Mouse (Mus musculus): ENCODE results near the gene Ormdl2. TPM values are rescaled to one million over a fixed set of nuclear protein-coding genes. Genes with fewer than 3 reads are reported as not detected.

Ormdl2 gene
- total RNA-seq, 2 experiments from 2014 or later = 11.7 to 12.0 TPM

DNA sequence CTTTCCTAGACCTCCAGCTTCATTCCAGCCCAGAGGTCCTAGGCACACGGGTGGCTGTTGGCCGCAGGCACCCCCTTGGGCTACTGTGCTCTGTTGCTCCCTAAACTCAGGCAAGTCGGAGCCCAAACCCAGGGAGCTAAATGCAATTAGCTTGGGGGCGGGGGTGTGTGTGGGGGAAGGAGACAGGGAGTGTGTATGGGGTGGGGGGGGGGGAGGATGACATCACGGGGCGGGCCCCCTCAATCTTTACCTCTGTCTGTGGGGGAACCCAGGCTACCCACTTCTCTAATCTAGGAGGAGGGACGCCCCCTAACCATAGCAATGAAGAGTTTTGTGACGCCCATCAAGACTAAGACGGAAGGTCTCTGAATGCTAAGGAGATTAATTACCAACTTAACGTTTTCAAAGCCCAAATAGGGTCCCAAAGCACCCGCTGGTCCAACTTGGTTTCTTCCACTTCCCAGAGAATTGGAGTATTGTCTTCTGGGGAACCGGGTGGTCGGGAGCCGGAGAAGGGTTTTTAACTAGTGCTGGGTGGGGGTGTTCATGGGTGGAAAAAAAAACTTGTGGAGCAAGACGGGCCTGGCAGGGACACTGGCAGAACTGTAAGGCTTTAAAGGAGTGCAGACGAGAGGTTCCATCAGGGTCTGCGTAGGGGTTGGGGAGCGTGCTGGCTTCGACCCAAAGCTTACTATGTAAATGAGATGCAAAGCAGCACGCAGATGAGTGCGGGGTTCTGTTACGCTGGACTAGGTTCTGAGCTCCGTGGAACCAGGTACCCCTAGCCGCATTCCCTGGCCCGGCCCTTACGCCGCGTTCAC lies 17.0 kb downstream of the Ormdl2 start, which contains the start of gene Tmem198b:
Gene Tmem198b (minus strand): TSS at position 100 of the 821 bp plus-strand sequence.
- peak; percentile 55 to 81 for DNase-seq (ENCODE audit: low spot score in 2 of 2)

DNA sequence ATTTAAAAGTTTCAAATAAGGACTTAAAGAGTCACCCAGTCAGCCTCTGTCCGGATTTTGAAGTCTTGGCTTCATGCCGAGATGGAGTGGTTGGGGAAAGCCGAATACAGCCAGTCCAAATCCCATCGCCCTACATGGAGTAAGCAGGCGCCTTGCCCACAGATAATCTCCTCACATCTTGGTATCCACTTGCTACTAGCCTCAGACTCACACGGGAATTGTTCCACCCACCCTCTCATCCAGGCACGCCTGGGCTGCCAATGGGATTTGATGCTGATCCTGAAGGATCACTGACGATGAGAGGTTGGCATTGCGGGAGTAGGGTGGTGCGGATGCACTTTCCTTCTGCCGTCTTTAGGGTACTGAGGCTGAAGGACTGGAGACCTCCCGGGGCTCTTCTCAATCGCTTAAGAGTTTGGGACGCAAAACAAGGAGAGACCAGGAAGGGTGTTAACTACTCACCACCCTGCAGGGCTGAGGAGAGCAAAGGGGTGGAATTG lies 17.6 kb downstream of the Ormdl2 start, which contains the start of gene Dnajc14:
Gene Dnajc14 (plus strand): TSS at position 292 of the 500 bp plus-strand sequence.
- DNase-seq (ENCODE audit: low spot score in 2 of 2) = peak in 1 of 2 experiments; percentile 59

DNA sequence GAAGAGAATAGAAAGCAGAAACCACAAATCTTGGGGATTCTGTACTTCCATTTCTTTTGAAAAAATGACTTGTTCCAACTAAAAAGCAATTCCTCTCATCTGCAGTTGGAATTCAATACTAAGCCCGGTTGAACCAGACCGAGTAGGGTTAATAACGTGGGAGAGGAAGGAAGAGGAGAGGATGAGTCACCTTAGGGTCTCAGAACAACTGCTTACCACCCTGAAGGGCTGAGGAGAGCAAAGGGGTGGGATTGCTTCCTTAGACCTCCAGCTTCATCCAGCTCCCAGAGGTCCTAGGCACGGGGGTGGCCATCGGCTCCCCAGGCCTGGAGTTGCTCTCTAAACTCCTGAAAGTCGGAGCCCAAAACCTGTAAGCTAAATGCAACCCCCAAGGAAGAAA lies 18.1 kb downstream of the Ormdl2 start:
- DNase-seq (ENCODE audit: low spot score in 2 of 2) = no peak

DNA sequence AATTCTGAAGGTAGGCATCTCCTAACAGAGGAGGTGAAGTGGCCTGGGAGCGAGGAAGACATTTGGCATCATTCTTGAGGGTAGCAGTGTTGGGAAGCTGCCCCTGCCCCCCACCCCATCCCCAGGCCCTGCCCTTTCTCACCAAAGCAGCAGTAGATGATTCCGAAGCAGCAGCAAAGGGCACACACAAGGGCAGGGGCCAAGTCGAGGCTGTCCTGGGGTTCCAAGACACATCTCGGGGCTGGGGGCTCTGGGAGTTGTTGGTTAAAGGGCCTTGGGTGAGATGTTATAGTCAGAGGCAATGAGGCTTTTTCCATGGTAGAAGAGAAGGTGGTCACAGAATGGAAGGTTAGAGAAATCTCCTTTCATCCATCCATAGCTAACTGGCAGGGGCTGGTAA lies 18.5 kb downstream of the Ormdl2 start:
- no peak for DNase-seq (ENCODE audit: low spot score in 2 of 2)

DNA sequence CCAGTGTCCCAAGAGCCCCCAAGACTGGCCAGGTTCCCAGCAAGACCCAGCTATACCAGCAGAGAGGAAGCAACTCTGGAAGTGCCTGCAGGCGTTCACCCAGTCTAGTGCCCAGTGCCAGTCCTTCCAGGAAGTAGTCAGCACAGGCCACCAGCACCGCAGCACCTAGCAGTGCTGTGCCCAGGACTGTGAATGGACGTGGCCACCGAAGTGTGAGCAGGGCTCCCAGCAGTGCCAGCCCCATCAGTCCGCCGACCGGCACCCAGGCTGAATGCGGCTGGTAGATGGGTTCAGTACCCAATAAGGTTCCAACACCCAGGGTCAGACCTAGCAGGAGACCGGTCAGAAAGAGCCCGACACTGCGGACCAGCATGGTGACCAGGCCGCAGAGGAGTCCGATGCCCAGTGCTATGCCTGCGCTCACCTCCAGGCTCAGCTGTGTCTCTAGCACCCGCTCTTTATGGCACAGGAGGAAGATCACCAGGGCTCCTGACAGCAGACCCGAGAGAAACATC lies 19.4 kb downstream of the Ormdl2 start:
- no peak for DNase-seq (ENCODE audit: low spot score in 2 of 2)

DNA sequence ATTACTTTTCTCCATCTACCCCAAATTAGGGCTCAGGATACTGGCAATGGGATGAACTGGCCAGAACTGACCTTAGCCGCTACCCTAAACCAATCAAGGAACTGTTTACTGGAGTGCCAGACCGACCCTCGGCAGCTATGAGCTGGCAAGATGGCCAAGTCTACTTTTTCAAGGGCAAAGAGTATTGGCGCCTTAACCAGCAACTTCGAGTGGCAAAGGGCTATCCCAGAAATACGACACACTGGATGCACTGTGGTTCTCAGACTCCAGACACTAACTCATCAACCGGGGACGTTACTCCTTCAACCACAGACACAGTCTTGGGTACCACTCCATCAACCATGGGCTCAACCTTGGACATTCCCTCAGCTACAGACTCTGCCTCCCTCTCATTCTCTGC lies 22.8 kb downstream of the Ormdl2 start:
- no peak for DNase-seq (ENCODE audit: low spot score in 2 of 2)

DNA sequence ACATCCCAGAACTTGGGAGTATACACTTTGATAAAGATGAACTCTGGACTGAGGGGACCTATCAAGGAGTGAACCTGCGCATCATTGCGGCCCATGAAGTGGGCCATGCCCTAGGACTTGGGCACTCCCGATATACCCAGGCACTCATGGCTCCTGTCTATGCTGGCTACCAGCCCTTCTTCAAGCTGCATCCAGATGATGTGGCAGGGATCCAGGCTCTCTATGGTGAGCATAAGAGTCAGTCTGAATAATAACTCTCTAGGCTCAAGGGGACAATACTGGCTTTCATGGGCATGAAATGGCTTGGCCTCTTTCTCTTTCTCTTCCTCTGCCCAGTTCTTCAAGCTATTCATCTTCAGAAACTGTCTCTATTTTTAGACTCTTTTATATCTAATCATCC lies 25.9 kb downstream of the Ormdl2 start:
- no peak for DNase-seq (ENCODE audit: low spot score in 2 of 2)

DNA sequence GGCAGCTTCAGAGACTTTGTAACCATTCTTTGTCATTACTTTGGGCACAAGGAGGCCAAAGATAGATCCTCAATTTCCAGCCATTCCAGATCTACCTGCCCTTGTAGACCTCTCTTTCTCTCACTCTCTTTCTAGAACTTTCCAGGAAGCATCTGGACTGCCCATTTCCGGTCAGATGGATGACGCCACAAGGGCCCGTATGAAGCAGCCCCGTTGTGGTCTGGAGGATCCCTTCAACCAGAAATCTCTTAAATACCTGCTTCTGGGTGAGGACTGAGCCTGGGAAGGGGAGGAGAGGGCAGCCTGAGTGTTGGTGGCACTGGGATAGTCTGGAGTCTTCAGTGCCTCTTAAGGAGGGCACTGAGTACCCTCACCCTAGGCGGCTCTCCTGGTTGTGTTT lies 27.1 kb downstream of the Ormdl2 start:
- no peak for DNase-seq (ENCODE audit: low spot score in 2 of 2)

DNA sequence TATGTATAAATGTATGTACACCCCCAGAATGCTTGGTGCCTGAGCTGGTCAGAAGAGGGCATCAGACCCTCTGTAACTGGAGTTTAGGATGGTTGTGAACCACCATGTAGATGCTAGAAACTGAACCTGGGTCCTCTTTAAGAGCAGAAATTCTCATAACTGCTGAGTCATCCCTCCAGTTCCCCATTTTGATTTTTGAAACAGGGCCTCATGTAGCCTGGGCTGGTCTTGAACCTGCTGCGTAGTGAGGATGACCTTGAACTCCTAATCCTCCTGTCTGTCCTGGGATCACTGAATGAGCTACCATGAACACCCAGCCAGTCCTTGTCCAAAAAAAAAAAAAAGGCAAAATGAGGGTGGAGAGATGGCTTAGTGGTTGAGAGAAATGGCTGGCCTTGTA lies 28.2 kb downstream of the Ormdl2 start:
- DNase-seq (ENCODE audit: low spot score in 2 of 2) = no peak

DNA sequence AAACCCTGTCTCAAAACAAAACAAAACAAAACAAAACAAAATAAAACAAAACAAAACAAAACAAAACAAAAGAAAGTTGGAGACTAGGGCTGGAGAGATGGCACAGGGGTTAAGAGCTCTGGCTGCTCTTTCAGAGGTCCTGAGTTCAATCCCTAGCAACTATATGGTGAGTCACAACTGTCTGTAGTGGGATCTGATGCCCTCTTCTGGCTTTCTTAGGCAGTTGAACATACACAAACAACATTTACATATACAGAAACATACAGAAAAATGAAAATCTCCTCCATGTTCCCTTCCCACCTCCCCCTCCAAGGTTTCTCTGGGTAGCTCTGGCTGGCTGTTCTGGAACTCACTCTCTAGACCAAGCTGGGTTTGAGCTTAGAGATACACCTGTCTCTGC lies 29.4 kb downstream of the Ormdl2 start:
- DNase-seq (ENCODE audit: low spot score in 2 of 2) = no peak

DNA sequence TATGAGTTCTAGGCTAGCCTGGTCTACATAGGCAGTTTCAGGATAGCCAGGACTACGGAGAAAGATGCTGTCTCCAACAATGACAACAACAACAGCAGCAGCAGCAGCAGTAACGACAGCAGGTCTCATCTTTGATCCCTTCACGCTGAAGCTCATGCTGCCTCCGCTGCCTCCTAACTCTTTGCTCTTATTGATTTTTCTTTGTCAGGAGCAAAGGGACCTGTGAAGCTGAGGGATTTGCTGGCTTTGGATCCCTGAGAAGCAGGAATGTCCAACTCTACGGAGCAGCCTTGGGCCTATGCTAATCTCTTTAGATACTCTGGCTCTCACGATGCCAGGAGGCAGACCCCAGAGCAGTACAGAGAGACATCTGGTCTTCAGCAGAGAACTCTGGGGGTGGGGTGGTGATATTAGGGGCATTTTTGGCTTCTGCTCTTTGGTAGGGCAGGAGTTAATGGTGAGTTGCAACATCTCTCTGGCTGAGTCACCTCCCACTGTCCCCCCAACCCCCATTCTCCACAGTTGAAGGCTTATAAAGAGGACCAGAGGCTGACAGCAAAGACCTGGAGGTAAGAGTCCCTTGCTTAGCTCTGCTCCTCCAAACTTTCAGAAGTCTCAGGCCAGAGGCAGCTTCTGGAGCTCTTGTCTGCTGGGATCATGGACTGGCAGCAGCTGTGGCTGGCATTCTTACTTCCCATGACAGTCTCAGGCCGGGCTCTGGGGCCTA lies 30.9 kb downstream of the Ormdl2 start, which contains the start of gene Mmp19:
Gene Mmp19 (plus strand): TSS at position 513 of the 727 bp plus-strand sequence.
- DNase-seq (ENCODE audit: low spot score in 2 of 2) = no peak

DNA sequence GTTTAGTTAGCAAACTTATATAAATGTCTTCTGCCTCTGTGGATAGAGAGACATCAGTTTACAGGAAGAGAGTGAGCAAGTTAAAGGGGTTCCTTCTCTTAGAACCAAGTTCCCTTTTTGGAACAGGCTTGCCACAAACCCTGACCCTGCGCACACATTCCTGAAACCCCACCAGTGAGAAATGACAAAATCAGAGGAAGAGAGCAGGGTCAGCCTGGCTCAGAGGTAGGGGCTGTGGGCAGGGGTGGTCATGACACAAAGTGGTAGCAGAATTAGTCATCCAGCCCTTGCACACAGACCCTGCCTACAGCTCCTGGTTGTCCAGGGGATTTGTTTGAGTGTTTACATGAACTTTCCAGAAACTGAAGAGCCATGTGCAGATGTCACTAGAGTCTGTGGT lies 41.2 kb downstream of the Ormdl2 start:
- DNase-seq (ENCODE audit: low spot score in 2 of 2) = no peak

DNA sequence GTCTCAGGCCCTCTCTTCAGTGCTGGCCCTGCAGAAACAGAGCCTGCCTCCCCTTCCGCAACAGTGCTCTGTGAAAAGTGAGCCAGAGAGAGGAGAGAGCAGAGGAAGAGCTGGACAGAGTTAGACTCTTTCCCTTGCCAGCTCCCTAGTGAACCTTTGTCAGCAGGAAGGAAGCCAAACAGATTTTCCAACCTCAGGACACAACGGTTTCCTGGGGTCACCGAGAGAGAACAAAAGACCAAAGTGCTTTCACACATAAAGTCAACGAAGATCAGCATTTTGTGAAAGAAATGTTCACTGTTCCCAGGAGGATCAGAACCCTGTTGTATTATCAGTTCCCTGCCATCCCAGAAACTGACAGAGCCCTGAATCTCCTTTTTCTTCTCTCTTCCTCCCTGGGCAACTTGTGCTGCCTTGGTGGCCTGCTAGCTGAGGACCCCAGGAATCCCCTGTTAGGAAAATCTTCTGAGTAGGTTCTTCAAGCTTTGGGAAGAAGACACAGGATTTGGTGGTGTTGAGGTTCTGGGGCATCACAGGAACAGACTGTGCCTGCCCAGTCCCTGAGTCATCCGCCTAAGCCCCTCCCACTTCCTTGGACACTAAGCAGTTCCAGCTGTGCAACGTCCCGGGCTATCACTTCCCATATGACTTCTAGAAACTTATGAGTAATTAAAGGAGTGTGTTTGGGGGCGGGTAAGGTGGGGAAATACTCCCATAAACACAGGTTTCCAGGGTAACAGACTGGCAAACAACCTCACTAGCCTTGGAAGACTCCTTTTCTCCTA lies 42.2 kb downstream of the Ormdl2 start:
- peak; percentile 46 to 83 for DNase-seq (ENCODE audit: low spot score in 2 of 2)

DNA sequence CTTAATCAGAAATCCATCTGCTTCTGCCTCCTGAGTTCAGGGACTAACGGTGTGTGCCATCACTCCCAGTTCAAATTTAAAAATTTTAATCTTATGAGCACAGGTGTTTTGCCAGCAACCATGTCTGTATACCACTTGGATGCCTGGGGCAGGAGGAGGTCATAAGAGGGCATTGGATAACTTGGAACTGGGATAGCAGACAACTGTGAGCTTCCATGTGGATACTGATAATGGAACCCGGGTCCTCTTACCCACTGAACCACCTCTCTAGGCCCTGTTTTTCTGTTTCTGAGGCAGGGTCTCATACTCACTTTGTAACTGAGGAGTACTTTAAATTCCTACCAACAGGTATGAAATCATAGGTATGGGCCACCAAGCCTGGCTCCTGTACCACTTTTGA lies 43.0 kb downstream of the Ormdl2 start:
- no peak for DNase-seq (ENCODE audit: low spot score in 2 of 2)

DNA sequence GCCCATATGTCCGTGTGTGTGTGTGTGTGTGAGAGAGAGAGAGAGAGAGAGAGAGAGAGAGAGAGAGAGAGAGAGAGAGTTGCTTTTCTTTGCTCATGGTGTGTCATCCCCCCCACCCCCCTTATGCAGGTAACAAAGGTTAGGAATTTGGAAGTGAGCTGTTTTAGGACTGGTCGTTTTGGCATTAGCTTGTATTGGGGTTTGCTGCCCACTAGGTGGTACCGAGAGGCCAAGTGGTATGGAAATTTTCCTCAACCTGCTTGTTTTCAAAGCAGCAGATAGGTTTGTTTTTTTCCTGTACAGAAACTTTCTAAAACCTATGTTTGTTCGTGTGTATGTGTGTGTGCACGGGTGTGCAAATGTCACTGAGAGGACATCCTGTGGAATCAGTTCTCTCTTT lies 47.8 kb downstream of the Ormdl2 start:
- DNase-seq (ENCODE audit: low spot score in 2 of 2) = no peak

DNA sequence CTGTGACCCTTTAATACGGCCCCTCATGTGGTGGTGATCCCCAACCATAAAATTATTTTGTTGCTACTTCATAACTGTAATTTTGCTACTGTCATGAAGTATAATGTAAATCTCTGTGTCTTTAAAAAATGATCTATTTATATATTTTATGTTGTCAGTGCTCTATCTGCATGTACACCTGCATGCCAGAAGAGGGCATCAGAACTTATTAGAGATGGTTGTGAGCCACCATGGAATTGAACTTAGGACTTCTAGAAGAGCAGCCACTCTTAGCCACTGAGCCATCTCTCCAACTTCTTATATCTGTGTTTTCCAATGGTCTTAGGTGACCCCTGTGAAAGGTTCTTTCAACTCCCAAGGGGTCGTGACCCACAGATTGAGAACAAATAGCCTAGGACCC lies 48.5 kb downstream of the Ormdl2 start:
- DNase-seq (ENCODE audit: low spot score in 2 of 2) = no peak

Other genes with a start within 250 kb of the Ormdl2 start
- 10 to 100 TPM; 18.0 to 19.0 TPM for gene Erbb3, start 232.0 kb downstream of the Ormdl2 start, total RNA-seq (2021)
- 100 to 1,000 TPM; 757 to 856 TPM for gene Rps26, start 194.9 kb downstream of the Ormdl2 start, total RNA-seq (2021)
- 1 to 10 TPM in 1 of 2 experiments, under 1 TPM in 1; 0.93 to 1.4 TPM for gene Ikzf4, start 175.7 kb downstream of the Ormdl2 start, total RNA-seq (2021)
- gene Suox, start 147.6 kb downstream of the Ormdl2 start, total RNA-seq (2021) = 10 to 100 TPM; 12.0 to 13.1 TPM
- gene Rab5b, start 125.4 kb downstream of the Ormdl2 start, total RNA-seq (2021) = 10 to 100 TPM; 85.8 to 88.8 TPM
- gene Pmel, start 117.5 kb downstream of the Ormdl2 start, total RNA-seq (2021) = 1 to 10 TPM; 4.0 to 5.2 TPM
- 10 to 100 TPM; 38.7 to 42.8 TPM for gene Cdk2, start 116.6 kb downstream of the Ormdl2 start, total RNA-seq (2021)
- gene Dgka, start 76.8 kb downstream of the Ormdl2 start, total RNA-seq (2021) = 1 to 10 TPM; 6.7 TPM
- 10 to 100 TPM; 18.3 to 22.1 TPM for gene Pym1, start 73.8 kb downstream of the Ormdl2 start, total RNA-seq (2021)
- 1 to 10 TPM; 2.8 to 3.0 TPM for gene Mmp19, start 30.7 kb downstream of the Ormdl2 start, total RNA-seq (2021)
- 10 to 100 TPM; 48.6 to 50.7 TPM for gene Dnajc14, start 17.6 kb downstream of the Ormdl2 start, total RNA-seq (2021)
- gene Tmem198b, start 17.3 kb downstream of the Ormdl2 start, total RNA-seq (2021) = 10 to 100 TPM; 17.3 to 20.2 TPM
- gene Sarnp, start 4.3 kb downstream of the Ormdl2 start, total RNA-seq (2021) = 10 to 100 TPM; 48.5 to 54.6 TPM
- 1 to 10 TPM; 7.5 to 8.3 TPM for gene Gdf11, start 70.1 kb upstream of the Ormdl2 start, total RNA-seq (2021)
- gene Cd63, start 79.3 kb upstream of the Ormdl2 start, total RNA-seq (2021) = 100 to 1,000 TPM; 311 to 352 TPM
- gene Rdh5, start 101.2 kb upstream of the Ormdl2 start, total RNA-seq (2021) = 10 to 100 TPM; 11.7 to 12.1 TPM
- 100 to 1,000 TPM; 218 to 231 TPM for gene Bloc1s1, start 102.4 kb upstream of the Ormdl2 start, total RNA-seq (2021)
- 100 to 1,000 TPM; 148 to 157 TPM for gene Itga7, start 112.2 kb upstream of the Ormdl2 start, total RNA-seq (2021)
- gene Mettl7b, start 139.3 kb upstream of the Ormdl2 start, total RNA-seq (2021) = under 1 TPM in 1 of 2 experiments, not detected in 1; 0.73 TPM
- gene Olfr9, start 167.8 kb upstream of the Ormdl2 start, total RNA-seq (2021) = not detected
- not detected for gene Olfr763, start 189.1 kb upstream of the Ormdl2 start, total RNA-seq (2021)
- not detected for gene Olfr764-ps1, start 218.3 kb upstream of the Ormdl2 start, total RNA-seq (2021)
- not detected for gene Olfr765, start 228.4 kb upstream of the Ormdl2 start, total RNA-seq (2021)
- gene Olfr766-ps1, start 247.3 kb upstream of the Ormdl2 start, total RNA-seq (2021) = not detected